Mouse (Mus musculus) adrenal gland, postnatal 25 days (tissue): Measurements from ENCODE around the gene Pyurf. TPM values are rescaled to one million over a fixed set of nuclear protein-coding genes. Genes with fewer than 3 reads are reported as not detected.
A peak's percentile ranks its signal among the peaks of the same experiment; 100 is the strongest.

Source experiments
- DNase-seq: peaks from one replicate; pipeline ENCODE4 v3.0.0; 2021; ENCODE audit warnings: mixed read lengths
- long read RNA-seq: library from polyadenylated mRNA; stranded (forward); transcript quantifications from one replicate; pipeline ENCODE4 v2.0.0, GENCODE M21; 2021
- total RNA-seq: library from RNA; stranded (reverse); gene quantifications from 2 replicates; pipeline ENCODE4 v1.2.3, GENCODE M21; 2021

Pyurf gene
- 15.5 and 16.2 TPM in 2 replicates for total RNA-seq
- long read RNA-seq, transcript Pyurf-201 (2 exons, 3,573 nt), result major isoform, 83 of 83 reads
- long read RNA-seq, partial matches to known transcripts, result 0 of 83 reads
- long read RNA-seq, other reads (novel, unspliced or antisense), result 0 of 83 reads

GRCm38 (mm10) chr6:57691467-57692261 lies at the start of gene Pyurf:
Gene Pyurf (minus strand): TSS chr6:57692078.
- DNase-seq, result peak; percentile 88

GRCm38 (mm10) chr6:57721347-57721746 lies 29.5 kb upstream of the Pyurf start:
- no peak for DNase-seq

DNA sequence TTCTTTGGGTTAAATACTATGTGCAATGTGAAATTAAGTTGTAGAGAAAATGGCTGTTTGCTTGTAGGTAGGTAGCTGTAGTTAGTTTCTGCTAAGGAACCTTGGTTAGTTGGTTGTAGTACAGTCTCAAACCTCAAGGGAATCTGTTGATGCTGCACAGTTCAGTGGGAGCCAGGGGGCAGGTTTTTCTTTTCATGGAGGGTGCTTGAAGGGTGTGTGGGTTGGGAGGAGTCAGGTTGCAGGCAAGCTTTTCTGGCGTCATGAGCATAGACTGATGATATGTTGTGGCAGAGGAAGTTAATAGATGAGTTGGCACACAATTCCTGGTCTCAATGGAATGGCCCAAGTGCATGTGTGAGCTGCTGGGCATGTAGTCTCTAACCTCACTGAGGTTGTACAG lies 19.8 kb upstream of the Pyurf start:
- DNase-seq, result no peak

- no peak for DNase-seq
Observed at GRCm38 (mm10) chr6:57706721-57707120, 14.8 kb upstream of the Pyurf start.

- DNase-seq, result no peak
Observed at GRCm38 (mm10) chr6:57703703-57704102, 11.8 kb upstream of the Pyurf start.

DNA sequence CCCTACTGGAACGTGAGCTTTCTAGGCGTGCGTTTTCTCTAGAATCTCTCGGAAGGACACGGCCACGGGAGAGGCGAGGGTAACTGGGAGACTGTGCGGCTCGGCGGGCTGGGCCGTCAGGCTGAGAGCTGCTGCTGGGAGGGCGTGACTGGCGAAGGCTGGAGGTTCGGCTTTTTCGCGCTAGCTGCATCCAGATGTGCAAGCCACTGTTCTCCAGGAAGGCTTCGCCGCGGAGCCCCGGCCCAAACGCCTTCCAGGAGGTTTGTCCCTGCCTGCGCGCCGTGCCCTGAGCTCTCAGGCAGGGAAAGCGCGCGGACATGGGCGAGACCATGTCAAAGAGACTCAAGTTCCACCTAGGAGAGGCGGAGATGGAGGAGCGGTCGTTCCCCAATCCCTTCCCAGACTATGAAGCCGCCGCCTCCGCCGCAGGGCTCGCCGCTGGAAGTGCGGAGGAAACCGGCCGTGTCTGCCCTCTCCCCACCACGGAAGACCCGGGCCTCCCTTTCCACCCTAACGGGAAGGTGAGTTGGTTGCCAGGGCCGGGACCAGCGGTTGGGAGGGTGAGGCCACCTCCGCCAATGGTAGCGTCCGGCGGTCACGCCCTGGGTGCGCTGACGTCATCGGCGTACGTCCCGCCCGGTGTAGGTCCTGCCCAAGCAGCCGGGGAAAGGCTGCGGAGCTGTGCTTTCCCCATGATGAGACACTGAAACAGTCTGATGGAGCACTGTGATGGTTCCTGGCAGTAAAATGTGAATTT lies 11.0 kb upstream of the Pyurf start:
- DNase-seq, result peak; percentile 97

GRCm38 (mm10) chr6:57702376-57702742 lies 10.5 kb upstream of the Pyurf start, which contains the start of gene Lancl2:
Gene Lancl2 (plus strand): TSS chr6:57702540.
- no peak for DNase-seq

DNA sequence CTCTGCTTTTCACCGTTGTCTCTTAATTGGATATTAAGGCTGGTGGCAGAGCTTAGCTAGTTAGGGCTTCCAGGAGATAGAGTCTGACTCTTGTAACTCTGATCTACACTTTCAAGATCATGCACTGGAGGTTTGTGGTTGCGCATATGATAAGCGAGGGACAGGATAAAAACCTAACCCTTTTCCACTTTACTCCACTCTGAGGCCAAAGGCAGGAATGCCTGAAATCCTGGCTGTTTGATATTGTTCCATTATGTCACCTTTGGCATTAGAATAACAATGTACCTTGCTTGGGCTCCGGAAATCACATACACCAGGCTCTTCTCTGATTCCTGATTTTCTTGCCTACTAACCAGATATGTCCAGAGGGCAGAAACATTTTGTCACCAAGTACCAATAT lies 9.8 kb upstream of the Pyurf start:
- DNase-seq, result no peak

DNA sequence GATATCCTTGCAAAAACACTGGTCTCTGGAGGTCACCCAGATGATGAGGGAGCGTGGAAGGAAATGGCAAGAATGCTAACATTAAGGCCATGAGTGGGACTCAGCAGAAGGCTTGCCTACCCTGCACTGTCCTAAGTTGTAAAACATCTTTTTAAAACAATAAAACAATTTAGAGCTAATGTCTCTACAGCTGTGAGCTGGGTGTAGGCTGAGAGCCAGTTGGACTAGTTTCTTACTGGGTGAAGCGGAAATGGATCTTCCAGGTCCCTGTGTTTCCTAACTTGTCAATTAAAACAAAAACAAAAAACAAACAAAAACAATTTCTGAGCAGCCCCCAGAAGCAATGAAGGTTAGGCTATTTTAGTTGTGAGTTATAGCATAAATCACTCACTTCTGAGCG lies 1.2 kb upstream of the Pyurf start:
- DNase-seq, result no peak

- DNase-seq, result no peak
Observed at GRCm38 (mm10) chr6:57684156-57684555, 7.7 kb downstream of the Pyurf start.

GRCm38 (mm10) chr6:57661295-57661694 lies 30.6 kb downstream of the Pyurf start:
- DNase-seq, result no peak

GRCm38 (mm10) chr6:57647256-57647655 lies 44.6 kb downstream of the Pyurf start:
- DNase-seq, result no peak

GRCm38 (mm10) chr6:57641789-57642188 lies 50.1 kb downstream of the Pyurf start:
- DNase-seq, result peak; percentile 67

GRCm38 (mm10) chr6:57639531-57639930 lies 52.3 kb downstream of the Pyurf start:
- DNase-seq, result no peak

Other genes starting within 250 kb of the Pyurf start
- 40.9 and 59.4 TPM in 2 replicates for gene Ppm1k, start 156.6 kb downstream of the Pyurf start, total RNA-seq
- gene Herc6, start 111.1 kb downstream of the Pyurf start, total RNA-seq, result 14.6 and 19.4 TPM in 2 replicates
- gene Lancl2, start 10.5 kb upstream of the Pyurf start, total RNA-seq, result 13.7 and 19.8 TPM in 2 replicates
- 14.8 and 16.2 TPM in 2 replicates for gene Vopp1, start 133.1 kb upstream of the Pyurf start, total RNA-seq
- gene Vmn1r21, start 158.3 kb upstream of the Pyurf start, total RNA-seq, result not detected in 2 replicates
- not detected in 2 replicates for gene Vmn1r22, start 215.9 kb upstream of the Pyurf start, total RNA-seq
- gene Vmn1r23, start 234.8 kb upstream of the Pyurf start, total RNA-seq, result not detected in 2 replicates